ENCODE assay signal across 29 mouse cellular contexts in genomic region chr5:9272976-9273375, GRCm38 (mm10). TPM values are rescaled to one million over a fixed set of nuclear protein-coding genes. Genes with fewer than 3 reads are reported as not detected.
DNase-seq lines count a peak whose midpoint lies in the region; ATAC-seq and TF ChIP-seq lines count a peak whose summit lies in the region.
"Had no signal": no experiment of that assay in that cellular context is flagged by ENCODE, and none has a peak within 500 bp of the region (broad histone marks: within the 10 kb centered on the region; RNA-seq: fewer than 3 reads in every experiment).

No protein-coding gene starts in this region.

- H3K9ac ChIP-seq in liver, embryonic 16.5 days (ENCODE audit: low read depth, low read length): no peak overlapping the region
- no peak overlapping the region for H3K9ac ChIP-seq in liver, embryonic 11.5 days (ENCODE audit: low read depth, low read length)
- H3K9ac ChIP-seq in lung, postnatal 0 days (replicated peaks; ENCODE audit: low read depth): no peak overlapping the region
- H3K9ac ChIP-seq: embryonic facial prominence, embryonic 13.5 days; embryonic facial prominence, embryonic 15.5 days; forebrain, embryonic 12.5 days had no signal

- H3K36me3 ChIP-seq in liver, embryonic 16.5 days (ENCODE audit: control insufficient read depth, insufficient read depth): no peaks in the 10 kb centered on the region
- no peaks in the 10 kb centered on the region for H3K36me3 ChIP-seq in liver, embryonic 11.5 days (ENCODE audit: control insufficient read depth, insufficient read depth, low read length)
- no peaks in the 10 kb centered on the region for H3K36me3 ChIP-seq in lung, postnatal 0 days (ENCODE audit: insufficient read depth, low read length)
- H3K36me3 ChIP-seq: embryonic facial prominence, embryonic 13.5 days; embryonic facial prominence, embryonic 15.5 days; forebrain, embryonic 10.5 days; forebrain, embryonic 12.5 days; G1E had no signal

- no peaks in the 10 kb centered on the region for H3K4me1 ChIP-seq in liver, embryonic 16.5 days (ENCODE audit: control insufficient read depth, low read depth, low read length)
- H3K4me1 ChIP-seq in liver, embryonic 11.5 days (replicated peaks; ENCODE audit: control insufficient read depth, insufficient read depth, low read length): no peaks in the 10 kb centered on the region
- H3K4me1 ChIP-seq in lung, postnatal 0 days (ENCODE audit: insufficient read depth, low read depth, low read length): no peaks in the 10 kb centered on the region
- H3K4me1 ChIP-seq in lung, adult 2 months (ENCODE audit: control insufficient read depth, insufficient read depth, low read length): no peaks in the 10 kb centered on the region; the same call in 1 of the 2 replicates
- H3K4me1 ChIP-seq: embryonic facial prominence, embryonic 13.5 days; embryonic facial prominence, embryonic 15.5 days; forebrain, embryonic 10.5 days; forebrain, embryonic 12.5 days had no signal

- TF ChIP-seq EP300 in lung, postnatal 0 days (IDR thresholded peaks at IDR 0.05): peak; percentile 43

- no peak for TF ChIP-seq CTCF in lung, postnatal 0 days (IDR thresholded peaks at IDR 0.05)
- TF ChIP-seq CTCF in lung, adult 2 months (IDR thresholded peaks at IDR 0.05; ENCODE audit: insufficient read depth, low read length): no peak

- peak; percentile 84 for ATAC-seq in frontal cortex, adult (ENCODE audit: low TSS enrichment)
- peak; percentile 58; the same call in 1 of the 2 replicates for ATAC-seq in liver, embryonic 16.5 days (ENCODE audit: low read depth)
- ATAC-seq in liver, embryonic 11.5 days (replicated peaks; ENCODE audit: low FRiP score): no peak
- ATAC-seq in lung, postnatal 0 days: peak; percentile 70
- ATAC-seq: activated CD4-positive, CD25-positive, alpha-beta regulatory T cell, adult 4 months; CD4-positive, CD25-positive, alpha-beta regulatory T cell, adult 4 months; forebrain, embryonic 14.5 days; Patski had no signal

- H3K4me3 ChIP-seq in liver, embryonic 16.5 days (ENCODE audit: low read depth, low read length): no peak overlapping the region
- no peak overlapping the region for H3K4me3 ChIP-seq in liver, embryonic 11.5 days (ENCODE audit: low read depth, low read length)
- H3K4me3 ChIP-seq in lung, postnatal 0 days (ENCODE audit: low read depth, low read length): no peak overlapping the region
- no peak overlapping the region for H3K4me3 ChIP-seq in lung, adult 2 months (replicated peaks; ENCODE audit: extremely low read depth, low read depth, low read length)
- H3K4me3 ChIP-seq: embryonic facial prominence, embryonic 13.5 days; embryonic facial prominence, embryonic 15.5 days; erythroblast, embryonic 14.5 days; forebrain, embryonic 10.5 days; forebrain, embryonic 12.5 days had no signal

- no peak for DNase-seq in frontal cortex, postnatal 25 days (ENCODE audit: low spot score in 2 of 2)
- DNase-seq in liver, embryonic 11.5 days (ENCODE audit: low spot score): no peak
- DNase-seq in lung, postnatal 0 days (ENCODE audit: low spot score): peak; percentile 71
- no peak for DNase-seq in lung, adult 2 months
- DNase-seq in lung, postnatal 36 days: peak; percentile 35
- DNase-seq in lung, postnatal 14 days: no peak
- DNase-seq: adrenal gland, adult 8-10 months; adrenal gland, postnatal 14 days; adrenal gland, postnatal 36 days; B cell, adult 2 months; cerebellum, adult 11-12 months; cerebellum, adult 2 months; cerebellum, adult 9-10 months; cerebellum, postnatal 10 days; cerebellum, postnatal 25 days; embryo, embryonic 11 days had no signal

- no peak overlapping the region for H3K4me2 ChIP-seq in liver, embryonic 16.5 days (ENCODE audit: low read depth, low read length)
- no peak overlapping the region for H3K4me2 ChIP-seq in liver, embryonic 11.5 days
- no peak overlapping the region for H3K4me2 ChIP-seq in lung, postnatal 0 days (replicated peaks; ENCODE audit: low read depth, low read length)
- H3K4me2 ChIP-seq: embryonic facial prominence, embryonic 13.5 days; embryonic facial prominence, embryonic 15.5 days; forebrain, embryonic 12.5 days had no signal

- H3K9me3 ChIP-seq in liver, embryonic 16.5 days (replicated peaks; ENCODE audit: control insufficient read depth, low read length): no peaks in the 10 kb centered on the region
- H3K9me3 ChIP-seq in liver, embryonic 11.5 days (ENCODE audit: control insufficient read depth, low read length): no peaks in the 10 kb centered on the region
- H3K9me3 ChIP-seq in lung, postnatal 0 days (ENCODE audit: low read length): no peaks in the 10 kb centered on the region
- H3K9me3 ChIP-seq: embryonic facial prominence, embryonic 13.5 days; embryonic facial prominence, embryonic 15.5 days; forebrain, embryonic 10.5 days; forebrain, embryonic 12.5 days; G1E had no signal

- no peak overlapping the region for H3K27ac ChIP-seq in liver, embryonic 16.5 days (ENCODE audit: low read length)
- H3K27ac ChIP-seq in liver, embryonic 11.5 days (ENCODE audit: low read depth, low read length): no peak overlapping the region
- no peak overlapping the region for H3K27ac ChIP-seq in lung, postnatal 0 days (ENCODE audit: low read length)
- H3K27ac ChIP-seq: embryonic facial prominence, embryonic 13.5 days; embryonic facial prominence, embryonic 15.5 days; forebrain, embryonic 10.5 days; forebrain, embryonic 12.5 days had no signal

- no peaks in the 10 kb centered on the region for H3K27me3 ChIP-seq in liver, embryonic 16.5 days (ENCODE audit: control insufficient read depth, insufficient read depth, low read depth, low read length)
- H3K27me3 ChIP-seq in liver, embryonic 11.5 days (replicated peaks; ENCODE audit: control insufficient read depth, insufficient read depth, low read length): no peaks in the 10 kb centered on the region
- no peaks in the 10 kb centered on the region for H3K27me3 ChIP-seq in lung, postnatal 0 days (replicated peaks; ENCODE audit: insufficient read depth, low read length)
- H3K27me3 ChIP-seq: CH12.LX; embryonic facial prominence, embryonic 13.5 days; embryonic facial prominence, embryonic 15.5 days; forebrain, embryonic 12.5 days; Patski had no signal

- WGBS in liver, embryonic 16.5 days (ENCODE audit: insufficient replicate concordance): 48% methylated on average over 3 of the region's 3 CpGs
- 78% methylated on average over 3 of the region's 3 CpGs for WGBS in liver, embryonic 11.5 days
- WGBS in lung, postnatal 0 days: 53% methylated on average over 3 of the region's 3 CpGs
- 65% methylated on average over 3 of the region's 3 CpGs for WGBS in lung, adult 2 months

- no peak for TF ChIP-seq POLR2A in lung, adult 2 months (IDR thresholded peaks at IDR 0.05; ENCODE audit: borderline replicate concordance, extremely low read depth, low read depth, low read length)

RNA-seq across cellular contexts. Expression of gene 9330182L06Rik, which starts 7.1 kb away (rescaled TPM):
- 0.08 and 0.26 TPM in 2 replicates for polyA plus RNA-seq in liver, embryonic 16.5 days (2015; fragmentation: Nextera tagmentation; extraction: Ambion mirVana)
- polyA plus RNA-seq in liver, embryonic 11.5 days (2014; fragmentation: Nextera tagmentation; extraction: Ambion mirVana): 0.99 and 1.1 TPM in 2 replicates
- polyA plus RNA-seq in lung, postnatal 0 days (2015; fragmentation: Nextera tagmentation; extraction: Ambion mirVana): 6.5 and 7.4 TPM in 2 replicates
- polyA plus RNA-seq in lung, adult 2 months (2012; rRNA removed): 2.4 TPM in 2 replicates
- polyA plus RNA-seq: activated CD4-positive, CD25-positive, alpha-beta regulatory T cell, adult 4 months; CD4-positive, CD25-positive, alpha-beta regulatory T cell, adult 4 months; erythroblast, embryonic 14.5 days; G1E had no signal

Comparison
In these comparisons a context has a peak if more than half of its experiments do, and no peak if none do; other contexts are left out.
1. DNase-seq: peak in lung, postnatal 0 days (single experiment) and lung, postnatal 36 days (single experiment); none in frontal cortex, postnatal 25 days (0 of 2), liver, embryonic 11.5 days (single experiment), lung, adult 2 months (single experiment) and lung, postnatal 14 days (single experiment).